Mouse (Mus musculus) heart, adult 2 months (tissue): Measurements from ENCODE around the gene Parva.

Source experiments
- CTCF ChIP-seq: fragments of 200-600 bp; IDR thresholded peaks from 2 replicates; pipeline ENCODE4 v1.8.1; 2022; ENCODE audit warnings: antibody characterized with exemption, mild to moderate bottlenecking, moderate library complexity
- POLR2A ChIP-seq: fragments of 200-500 bp; IDR thresholded peaks from 2 replicates; pipeline ENCODE4 v1.6.1; 2011; ENCODE audit warnings: mild to moderate bottlenecking, low read depth, low read length, control low read depth; ENCODE audit not compliant: insufficient read depth

GRCm38 (mm10) chr7:112457373-112457772 lies 30.1 kb downstream of the Parva start:
- TF ChIP-seq POLR2A (no peak), CTCF (no peak)
